Mouse (Mus musculus): ENCODE measurements around the gene Kin. TPM values are rescaled to one million over a fixed set of nuclear protein-coding genes. Genes with fewer than 3 reads are reported as not detected.

Gene Kin
- polyA plus RNA-seq, 1 experiment from 2014 or later = 13.8 TPM

DNA sequence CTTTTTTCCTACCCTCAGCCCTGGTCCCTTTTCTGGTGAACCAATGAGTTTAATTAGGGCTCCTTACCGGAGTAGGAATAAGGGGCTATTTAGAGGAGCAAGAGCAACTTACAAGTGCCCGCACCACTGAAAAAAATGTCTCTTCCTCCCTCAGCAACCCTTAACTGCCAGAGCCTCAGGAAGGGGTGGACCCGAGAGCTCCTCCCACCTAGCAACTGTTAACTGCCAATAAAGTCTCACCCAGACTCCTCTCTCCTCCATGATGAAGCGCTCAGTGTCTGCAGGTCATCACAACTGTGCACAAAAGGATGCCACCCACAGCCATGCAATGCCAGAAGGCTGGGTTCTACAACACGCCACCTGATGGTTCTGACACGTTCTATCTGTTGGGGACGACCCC is 8.6 kb upstream of the Kin start:
- no peak for ATAC-seq (ENCODE audit: low read depth)
- Histone ChIP-seq H3K27me3 (ENCODE audit: control insufficient read depth, insufficient read depth, low read depth, low read length) (no peaks in the 10 kb centered on the region), H3K27ac (ENCODE audit: low read length) (no peak overlapping the region), H3K4me3 (ENCODE audit: low read depth, low read length) (no peak overlapping the region), H3K9me3 (replicated peaks; ENCODE audit: control insufficient read depth, low read length) (no peaks in the 10 kb centered on the region), H3K4me2 (ENCODE audit: low read depth, low read length) (no peak overlapping the region), H3K36me3 (ENCODE audit: control insufficient read depth, insufficient read depth) (peaks cover 15% of the 10 kb centered on the region), H3K9ac (ENCODE audit: low read depth, low read length) (no peak overlapping the region), H3K4me1 (ENCODE audit: control insufficient read depth, low read depth, low read length) (peaks cover 14% of the 10 kb centered on the region)
- WGBS (ENCODE audit: insufficient replicate concordance) = 49% methylated on average over 7 of the region's 7 CpGs

DNA sequence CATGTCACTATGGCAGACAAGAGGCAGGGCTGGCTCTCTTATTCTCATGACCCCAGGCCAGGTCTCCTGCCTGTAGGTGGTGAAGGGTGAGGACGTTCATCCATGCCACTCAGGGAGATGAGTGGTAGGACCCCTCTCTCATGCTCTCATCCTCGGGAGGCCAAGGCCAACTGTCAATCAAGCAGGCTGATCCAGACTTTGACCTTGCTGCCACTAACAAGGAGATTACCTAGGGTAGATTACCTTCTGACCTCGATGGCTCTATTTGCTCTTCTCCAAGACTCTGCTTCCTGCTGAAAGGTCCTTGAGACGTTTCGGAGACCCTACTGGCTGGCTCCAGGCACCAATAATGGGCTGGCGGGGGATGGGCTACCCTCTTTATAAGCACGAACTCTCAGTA is 5.9 kb upstream of the Kin start:
- WGBS (ENCODE audit: insufficient replicate concordance) = 55% methylated on average over 7 of the region's 7 CpGs
- Histone ChIP-seq H3K36me3 (ENCODE audit: control insufficient read depth, insufficient read depth) (no peaks in the 10 kb centered on the region), H3K9me3 (replicated peaks; ENCODE audit: control insufficient read depth, low read length) (no peaks in the 10 kb centered on the region), H3K4me3 (ENCODE audit: low read depth, low read length) (no peak overlapping the region), H3K9ac (ENCODE audit: low read depth, low read length) (no peak overlapping the region), H3K27ac (ENCODE audit: low read length) (no peak overlapping the region), H3K4me1 (ENCODE audit: control insufficient read depth, low read depth, low read length) (peaks cover 32% of the 10 kb centered on the region), H3K4me2 (ENCODE audit: low read depth, low read length) (no peak overlapping the region), H3K27me3 (ENCODE audit: control insufficient read depth, insufficient read depth, low read depth, low read length) (no peaks in the 10 kb centered on the region)
- no peak for ATAC-seq (ENCODE audit: low read depth)

DNA sequence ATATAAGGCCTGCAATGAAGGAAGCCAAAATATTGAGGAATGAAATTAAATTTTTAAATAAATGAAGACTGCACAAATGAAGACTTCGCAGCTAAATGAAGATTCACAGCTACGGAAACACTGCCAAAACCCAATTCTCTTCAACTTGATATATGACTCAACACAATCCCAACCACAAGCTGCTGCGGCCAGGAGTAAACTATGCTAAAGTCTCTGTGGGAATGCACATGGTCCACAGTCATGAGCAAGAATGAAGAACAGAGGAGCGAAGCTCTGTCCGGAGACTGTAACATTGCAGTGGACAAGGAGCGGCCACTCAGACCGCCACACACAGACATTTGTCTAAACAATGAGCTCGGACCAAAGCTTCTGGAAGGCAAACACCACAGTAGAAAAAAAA is 3.7 kb upstream of the Kin start:
- WGBS (ENCODE audit: insufficient replicate concordance) = 75% methylated on average over 8 of the region's 8 CpGs
- Histone ChIP-seq H3K27ac (ENCODE audit: low read length) (no peak overlapping the region), H3K27me3 (ENCODE audit: control insufficient read depth, insufficient read depth, low read depth, low read length) (no peaks in the 10 kb centered on the region), H3K4me2 (ENCODE audit: low read depth, low read length) (no peak overlapping the region), H3K9me3 (replicated peaks; ENCODE audit: control insufficient read depth, low read length) (no peaks in the 10 kb centered on the region), H3K4me3 (ENCODE audit: low read depth, low read length) (no peak overlapping the region), H3K4me1 (ENCODE audit: control insufficient read depth, low read depth, low read length) (peaks cover 36% of the 10 kb centered on the region), H3K36me3 (ENCODE audit: control insufficient read depth, insufficient read depth) (no peaks in the 10 kb centered on the region), H3K9ac (ENCODE audit: low read depth, low read length) (no peak overlapping the region)
- no peak for ATAC-seq (ENCODE audit: low read depth)

DNA sequence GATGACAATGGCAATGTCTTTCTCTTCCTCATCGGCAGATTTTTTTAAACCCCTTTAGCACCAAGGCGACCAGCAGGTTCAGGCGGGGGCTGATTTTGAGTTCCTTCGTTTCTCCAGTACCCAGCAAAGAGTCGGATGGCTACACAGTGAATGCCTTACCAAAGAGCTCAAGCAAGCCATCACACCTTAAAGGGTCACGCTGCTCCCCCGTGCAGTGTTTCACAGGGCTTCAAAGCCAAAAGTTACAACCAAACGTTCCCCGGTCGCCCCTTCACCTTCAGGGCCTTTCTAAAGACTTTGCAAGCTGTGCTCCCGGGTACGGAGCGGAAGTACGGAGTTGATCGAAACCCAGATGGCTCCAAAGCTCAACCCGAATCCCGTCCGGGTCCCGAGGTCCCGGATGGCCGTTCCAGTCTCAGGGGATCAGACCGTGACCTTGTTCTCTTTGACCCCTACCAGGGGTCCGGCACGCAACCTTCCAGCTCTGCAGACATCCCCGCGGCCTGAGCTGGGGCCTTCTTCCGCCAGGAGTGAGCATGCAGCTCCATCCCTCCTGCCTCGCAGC is 566 bp upstream of the Kin start:
- no peaks in the 10 kb centered on the region for H3K27me3 ChIP-seq (ENCODE audit: control insufficient read depth, insufficient read depth, low read depth, low read length)
- H3K4me2 ChIP-seq (ENCODE audit: low read depth, low read length) = peak overlapping the region; percentile 72
- peak overlapping the region; percentile 98 for H3K4me3 ChIP-seq (ENCODE audit: low read depth, low read length)
- WGBS (ENCODE audit: insufficient replicate concordance) = under 1% methylated on average over 28 of the region's 28 CpGs
- H3K27ac ChIP-seq (ENCODE audit: low read length) = peak overlapping the region; percentile 88
- peaks cover 29% of the 10 kb centered on the region for H3K4me1 ChIP-seq (ENCODE audit: control insufficient read depth, low read depth, low read length)
- H3K36me3 ChIP-seq (ENCODE audit: control insufficient read depth, insufficient read depth) = no peaks in the 10 kb centered on the region
- peak; percentile 40 for ATAC-seq (ENCODE audit: low read depth)
- H3K9ac ChIP-seq (ENCODE audit: low read depth, low read length) = peak overlapping the region; percentile 99
- H3K9me3 ChIP-seq (replicated peaks; ENCODE audit: control insufficient read depth, low read length) = no peaks in the 10 kb centered on the region

DNA sequence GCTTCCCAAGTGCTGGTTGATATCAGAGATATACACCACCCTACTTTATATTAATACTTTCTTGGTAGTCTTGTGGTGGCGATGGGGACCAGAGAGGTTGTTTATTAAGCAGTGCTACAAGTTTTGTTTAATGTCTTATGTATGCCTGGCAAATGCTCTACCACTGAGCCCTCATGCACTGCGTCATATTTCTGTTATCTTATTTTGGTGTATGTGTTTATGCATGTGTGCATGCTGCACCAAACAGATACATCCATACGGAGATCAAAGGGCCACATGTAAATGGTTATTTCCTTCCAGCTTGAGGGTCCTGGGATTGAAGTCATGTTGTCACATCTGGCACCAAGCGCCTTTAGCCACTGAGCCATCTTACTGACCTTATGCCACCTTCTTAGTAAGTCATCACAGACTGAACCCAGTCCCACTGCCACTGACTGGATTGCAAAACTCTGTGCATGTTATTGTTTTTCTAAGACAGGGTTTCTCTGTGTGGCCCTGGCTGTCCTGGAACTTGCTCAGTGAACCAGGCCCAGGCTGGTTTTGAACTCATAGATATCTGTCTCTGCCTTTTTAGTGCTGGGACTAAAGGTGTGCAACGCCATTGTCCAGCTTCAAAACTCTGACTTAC is 1.2 kb downstream of the Kin start:
- Histone ChIP-seq H3K36me3 (ENCODE audit: control insufficient read depth, insufficient read depth) (peaks cover 7% of the 10 kb centered on the region), H3K9me3 (replicated peaks; ENCODE audit: control insufficient read depth, low read length) (no peaks in the 10 kb centered on the region), H3K27me3 (ENCODE audit: control insufficient read depth, insufficient read depth, low read depth, low read length) (no peaks in the 10 kb centered on the region), H3K4me3 (ENCODE audit: low read depth, low read length) (peak overlapping the region; percentile 98), H3K4me2 (ENCODE audit: low read depth, low read length) (peak overlapping the region; percentile 67), H3K9ac (ENCODE audit: low read depth, low read length) (peak overlapping the region; percentile 94), H3K4me1 (ENCODE audit: control insufficient read depth, low read depth, low read length) (peaks cover 27% of the 10 kb centered on the region), H3K27ac (ENCODE audit: low read length) (no peak overlapping the region)
- 58% methylated on average over 5 of the region's 5 CpGs for WGBS (ENCODE audit: insufficient replicate concordance)
- no peak for ATAC-seq (ENCODE audit: low read depth)

DNA sequence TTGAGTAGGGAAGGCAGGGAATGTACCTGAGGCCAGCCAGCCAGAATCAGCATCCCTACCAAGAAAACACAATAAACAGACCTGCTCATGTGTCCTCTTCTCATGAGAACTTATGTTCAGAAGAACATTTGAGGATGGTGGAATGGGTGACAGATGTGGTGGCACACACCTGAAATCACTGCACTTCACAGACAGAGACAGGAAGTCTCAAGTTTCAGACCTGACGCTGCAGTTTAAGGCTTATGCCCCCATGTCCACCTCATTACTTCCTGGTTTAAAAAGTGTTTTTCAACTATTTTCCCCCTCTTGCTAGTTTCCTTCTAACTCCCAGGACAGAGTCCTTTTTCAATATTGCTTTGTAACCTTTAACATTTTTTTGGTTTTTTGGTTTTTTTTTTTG is 2.3 kb downstream of the Kin start:
- H3K27me3 ChIP-seq (ENCODE audit: control insufficient read depth, insufficient read depth, low read depth, low read length) = no peaks in the 10 kb centered on the region
- WGBS (ENCODE audit: insufficient replicate concordance) = 58% methylated on average over 1 of the region's 1 CpGs
- H3K4me3 ChIP-seq (ENCODE audit: low read depth, low read length) = no peak overlapping the region

DNA sequence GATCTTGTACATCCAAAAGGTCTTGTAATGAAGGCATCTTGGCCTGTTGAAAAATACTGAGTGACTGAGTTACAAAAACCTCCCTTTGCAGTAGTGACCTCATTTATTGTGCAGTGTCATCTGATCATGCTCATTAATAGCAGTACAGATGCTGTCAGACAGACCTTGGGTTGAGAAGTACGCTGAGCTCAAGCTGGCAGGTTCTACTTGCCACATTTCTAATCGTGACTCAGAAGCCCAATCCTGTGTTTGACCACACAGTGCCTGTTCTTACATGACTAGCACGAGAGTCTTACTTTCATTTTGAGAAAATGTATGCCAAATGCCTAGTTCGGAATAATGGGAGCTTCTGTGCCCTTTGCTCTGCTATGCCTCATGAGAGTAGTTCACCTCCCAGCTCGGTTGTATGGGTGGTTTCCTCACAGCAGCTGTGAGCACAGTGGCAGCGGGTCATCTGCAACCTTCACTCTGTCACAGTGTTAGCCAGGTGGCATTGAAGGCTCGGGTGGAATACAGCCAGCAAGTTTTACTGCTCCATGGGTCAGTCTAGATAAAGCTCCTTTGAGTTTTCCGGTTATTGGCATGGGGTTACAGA is 7.0 kb downstream of the Kin start:
- Histone ChIP-seq H3K4me2 (ENCODE audit: low read depth, low read length) (no peak overlapping the region), H3K9ac (ENCODE audit: low read depth, low read length) (no peak overlapping the region), H3K9me3 (replicated peaks; ENCODE audit: control insufficient read depth, low read length) (no peaks in the 10 kb centered on the region), H3K27me3 (ENCODE audit: control insufficient read depth, insufficient read depth, low read depth, low read length) (no peaks in the 10 kb centered on the region), H3K27ac (ENCODE audit: low read length) (no peak overlapping the region), H3K4me1 (ENCODE audit: control insufficient read depth, low read depth, low read length) (peaks cover 2% of the 10 kb centered on the region; the same call in 1 of the 2 replicates), H3K4me3 (ENCODE audit: low read depth, low read length) (no peak overlapping the region), H3K36me3 (ENCODE audit: control insufficient read depth, insufficient read depth) (peaks cover 29% of the 10 kb centered on the region)
- WGBS (ENCODE audit: insufficient replicate concordance) = 79% methylated on average over 8 of the region's 8 CpGs
- no peak for ATAC-seq (ENCODE audit: low read depth)

More for the DNA sequence above, 2.3 kb downstream of the Kin start:
- Histone ChIP-seq H3K27ac (ENCODE audit: low read length) (no peak overlapping the region), H3K9me3 (replicated peaks; ENCODE audit: control insufficient read depth, low read length) (no peaks in the 10 kb centered on the region), H3K4me2 (ENCODE audit: low read depth, low read length) (no peak overlapping the region), H3K36me3 (ENCODE audit: control insufficient read depth, insufficient read depth) (peaks cover 8% of the 10 kb centered on the region), H3K9ac (ENCODE audit: low read depth, low read length) (no peak overlapping the region), H3K4me1 (ENCODE audit: control insufficient read depth, low read depth, low read length) (peaks cover 25% of the 10 kb centered on the region)
- no peak for ATAC-seq (ENCODE audit: low read depth)

DNA sequence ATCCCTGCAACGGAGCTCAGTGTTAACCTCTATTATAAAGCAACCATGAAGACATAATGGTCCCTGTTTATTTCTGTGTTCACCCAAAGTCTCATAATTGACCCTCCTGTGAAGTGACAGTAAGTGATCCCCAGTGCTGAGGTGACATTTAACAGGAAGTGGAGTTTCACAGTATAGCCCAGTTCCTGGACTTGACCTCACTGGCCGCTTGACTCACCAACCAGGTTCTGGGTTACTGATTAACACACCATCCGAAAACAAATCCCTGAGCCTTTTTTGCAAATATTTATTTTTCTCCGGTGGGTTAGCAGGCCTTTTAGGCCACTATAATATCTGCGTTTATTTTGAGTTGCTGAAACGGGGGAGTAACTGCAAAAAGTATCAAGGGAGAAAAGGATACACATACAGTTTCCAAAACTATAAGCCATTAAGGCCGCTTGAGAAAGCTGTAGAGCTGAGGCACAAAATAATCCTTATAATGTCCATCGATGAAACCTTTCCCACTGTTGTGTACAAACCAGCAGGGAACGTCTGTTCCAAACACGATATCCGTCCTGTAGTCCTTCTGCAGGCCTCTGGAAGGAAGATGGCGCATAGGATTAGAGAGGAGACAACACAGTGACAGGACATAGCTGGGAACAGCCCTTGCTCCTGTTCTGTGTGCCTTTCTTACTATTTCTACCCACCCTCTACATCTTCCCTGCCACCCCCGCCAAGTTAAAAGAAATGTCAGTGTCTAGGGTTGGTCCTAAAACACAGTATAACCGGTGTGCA is 14.1 kb downstream of the Kin start:
- no peak overlapping the region for H3K4me2 ChIP-seq (ENCODE audit: low read depth, low read length)
- H3K27me3 ChIP-seq (ENCODE audit: control insufficient read depth, insufficient read depth, low read depth, low read length) = no peaks in the 10 kb centered on the region
- H3K27ac ChIP-seq (ENCODE audit: low read length) = peak overlapping the region; percentile 15
- 69% methylated on average over 14 of the region's 14 CpGs for WGBS (ENCODE audit: insufficient replicate concordance)
- H3K9ac ChIP-seq (ENCODE audit: low read depth, low read length) = no peak overlapping the region
- H3K4me3 ChIP-seq (ENCODE audit: low read depth, low read length) = no peak overlapping the region
- peak; percentile 80 for ATAC-seq (ENCODE audit: low read depth)
- no peaks in the 10 kb centered on the region; the same call in 1 of the 2 replicates for H3K4me1 ChIP-seq (ENCODE audit: control insufficient read depth, low read depth, low read length)
- H3K9me3 ChIP-seq (replicated peaks; ENCODE audit: control insufficient read depth, low read length) = no peaks in the 10 kb centered on the region
- H3K36me3 ChIP-seq (ENCODE audit: control insufficient read depth, insufficient read depth) = peaks cover 25% of the 10 kb centered on the region
